Mouse (Mus musculus): ENCODE data around the gene Egfl6. TPM values are rescaled to one million over a fixed set of nuclear protein-coding genes. Genes with fewer than 3 reads are reported as not detected.

The Egfl6 gene
- polyA plus RNA-seq, 1 experiment = 0.16 TPM

- H3K27ac ChIP-seq (ENCODE audit: insufficient read depth, low read length) = peak overlapping the region; percentile 78
- DNase-seq (ENCODE audit: low read depth in 1 of 2, low spot score in 2 of 2) = peak in 1 of 2 experiments; percentile 9
- WGBS = 29% methylated on average over 28 of the region's 28 CpGs
- no peaks in the 10 kb centered on the region; the same call in 1 of the 2 replicates for H3K4me1 ChIP-seq (ENCODE audit: control insufficient read depth, insufficient read depth, insufficient read length)
- TF ChIP-seq POLR2A (IDR thresholded peaks at IDR 0.05; ENCODE audit: low read depth, low read length) = no peak
- no peak for TF ChIP-seq CTCF (IDR thresholded peaks at IDR 0.05; ENCODE audit: extremely low read depth, insufficient read depth, insufficient read length, insufficient replicate concordance)
- H3K4me3 ChIP-seq (ENCODE audit: extremely low read depth, insufficient read depth, insufficient read length) = peak overlapping the region; percentile 98
- H3K36me3 ChIP-seq (ENCODE audit: control insufficient read depth, insufficient read depth, low read length) = no peaks in the 10 kb centered on the region; the same call in 1 of the 2 replicates
- H3K27me3 ChIP-seq (ENCODE audit: control insufficient read depth, insufficient read depth, low read length) = no peaks in the 10 kb centered on the region
These were observed 106.7 kb downstream of the Egfl6 start for GRCm38 (mm10) chrX:166478631-166479364.

DNA sequence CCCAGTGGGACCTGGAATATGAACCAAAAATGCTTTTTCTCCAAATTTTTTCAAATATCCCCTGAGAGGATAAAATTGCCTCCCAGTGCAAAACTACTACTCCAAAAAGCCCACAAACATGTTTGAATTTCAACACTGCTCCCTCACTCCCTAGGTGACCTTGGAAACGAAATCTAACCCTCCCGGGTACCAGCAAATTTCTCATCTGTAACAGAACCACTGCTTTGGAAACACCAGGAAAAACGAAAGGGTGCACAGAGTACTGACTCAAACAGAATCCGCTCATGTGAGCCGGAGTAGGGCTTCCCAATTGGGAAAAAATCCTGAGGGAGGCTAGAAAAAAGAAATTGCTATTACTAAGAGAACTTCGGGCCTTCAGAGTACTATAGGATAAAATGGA, 108.1 kb downstream of the Egfl6 start:
- 81% methylated on average over 6 of the region's 6 CpGs for WGBS
- H3K27ac ChIP-seq (ENCODE audit: insufficient read depth, low read length) = no peak overlapping the region
- no peak overlapping the region for H3K4me3 ChIP-seq (ENCODE audit: extremely low read depth, insufficient read depth, insufficient read length)
- H3K4me1 ChIP-seq (ENCODE audit: control insufficient read depth, insufficient read depth, insufficient read length) = no peaks in the 10 kb centered on the region; the same call in 1 of the 2 replicates
- TF ChIP-seq POLR2A (IDR thresholded peaks at IDR 0.05; ENCODE audit: low read depth, low read length) (no peak), CTCF (IDR thresholded peaks at IDR 0.05; ENCODE audit: extremely low read depth, insufficient read depth, insufficient read length, insufficient replicate concordance) (no peak)
- DNase-seq (ENCODE audit: low read depth in 1 of 2, low spot score in 2 of 2) = no peak
- no peaks in the 10 kb centered on the region; the same call in 1 of the 2 replicates for H3K36me3 ChIP-seq (ENCODE audit: control insufficient read depth, insufficient read depth, low read length)
- no peaks in the 10 kb centered on the region for H3K27me3 ChIP-seq (ENCODE audit: control insufficient read depth, insufficient read depth, low read length)

Other genes with a start within 250 kb of the Egfl6 start
- 1.2 and 1.8 TPM in 2 replicates for gene Trappc2, start 145.1 kb downstream of the Egfl6 start, polyA plus RNA-seq (2012; rRNA removed)
- gene Ofd1, start 145.0 kb downstream of the Egfl6 start, polyA plus RNA-seq (2012; rRNA removed) = 0.99 and 1.5 TPM in 2 replicates
- gene Rab9, start 105.9 kb downstream of the Egfl6 start, polyA plus RNA-seq (2012; rRNA removed) = 1.5 TPM in 2 replicates
- 0.68 and 1.00 TPM in 2 replicates for gene Tceanc, start 67.2 kb downstream of the Egfl6 start, polyA plus RNA-seq (2012; rRNA removed)

Data from spleen, adult 2 months (tissue).